Mouse (Mus musculus): Measurements from ENCODE around the gene Cct6b. TPM values are rescaled to one million over a fixed set of nuclear protein-coding genes. Genes with fewer than 3 reads are reported as not detected.
A peak's percentile ranks its signal among the peaks of the same experiment; 100 is the strongest.

The Cct6b gene
- polyA plus RNA-seq (2016; fragmentation: Nextera tagmentation; extraction: Ambion mirVana), result 0.16 and 0.23 TPM in 2 replicates

DNA sequence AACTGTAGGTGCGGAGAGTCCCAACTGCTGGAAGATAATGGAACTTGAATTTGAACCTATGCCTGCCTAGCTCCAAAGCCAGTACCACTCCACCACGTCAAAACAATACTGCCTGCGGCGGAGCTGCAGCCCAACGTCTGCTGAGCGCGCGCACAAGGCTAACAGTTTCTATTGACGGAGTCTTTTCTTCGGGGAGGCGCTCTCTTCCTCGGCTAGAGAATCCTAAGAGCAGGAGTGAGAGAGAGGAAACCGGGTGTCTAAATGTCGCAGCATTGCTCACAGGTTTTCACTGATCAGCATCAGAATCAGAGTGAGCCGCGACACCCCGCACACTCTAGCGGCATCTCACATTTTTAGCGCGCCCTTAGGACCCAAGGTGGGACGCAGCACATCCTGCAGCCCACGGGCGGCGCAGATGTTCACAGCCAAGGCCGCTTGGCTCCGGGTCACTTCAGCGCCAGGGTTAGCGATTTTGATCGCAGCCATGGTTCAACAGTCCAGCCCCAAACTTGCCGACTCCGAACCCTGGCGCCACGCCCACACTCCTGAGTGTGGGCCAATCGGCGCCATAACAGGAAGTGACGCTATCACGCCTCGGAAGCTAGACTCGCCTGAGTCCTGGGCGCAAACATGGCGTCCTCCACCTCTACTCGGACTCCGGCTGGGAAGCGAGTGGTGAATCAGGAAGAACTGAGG lies at the start of gene Cct6b, which contains the start of gene Zfp830:
Gene Cct6b, minus strand, starts transcription at position 580 of the 696 bp plus-strand sequence.
Gene Zfp830, plus strand, starts transcription at position 604 of the 696 bp plus-strand sequence.
- Histone ChIP-seq H3K9me3 (replicated peaks) (no peaks in the 10 kb centered on the region), H3K27me3 (ENCODE audit: low read depth, poor library complexity, severe bottlenecking) (no peaks in the 10 kb centered on the region), H3K36me3 (peaks cover 22% of the 10 kb centered on the region), H3K4me1 (peaks cover 23% of the 10 kb centered on the region), H3K4me3 (peak within 1 kb of the TSS; percentile 96), H3K27ac (peak within 1 kb of the TSS; percentile 93)
- WGBS, result under 1% methylated on average over 44 of the region's 44 CpGs
- DNase-seq (ENCODE audit: low spot score), result peak; percentile 92

DNA sequence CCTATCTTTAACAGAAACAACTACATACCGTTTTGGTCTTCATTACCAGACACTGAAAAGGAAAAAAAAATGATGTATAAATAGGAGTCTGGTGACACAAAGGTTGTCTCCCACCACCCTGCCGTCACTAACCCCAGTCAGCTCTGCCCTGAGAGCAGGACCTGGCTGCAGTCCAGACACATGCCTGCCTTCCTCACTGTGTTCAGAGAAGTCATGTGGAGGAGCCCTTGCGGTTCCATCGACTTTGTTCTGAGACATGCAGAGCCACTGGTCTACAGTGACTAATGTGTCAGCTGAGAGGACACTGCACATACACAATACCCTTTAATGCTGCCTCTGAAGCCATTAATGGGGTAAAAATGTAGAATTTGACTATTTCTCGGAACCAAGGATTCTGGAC lies 44.4 kb upstream of the Cct6b start:
- H3K4me3 ChIP-seq, result no peak overlapping the region
- no peak for DNase-seq (ENCODE audit: low spot score)

DNA sequence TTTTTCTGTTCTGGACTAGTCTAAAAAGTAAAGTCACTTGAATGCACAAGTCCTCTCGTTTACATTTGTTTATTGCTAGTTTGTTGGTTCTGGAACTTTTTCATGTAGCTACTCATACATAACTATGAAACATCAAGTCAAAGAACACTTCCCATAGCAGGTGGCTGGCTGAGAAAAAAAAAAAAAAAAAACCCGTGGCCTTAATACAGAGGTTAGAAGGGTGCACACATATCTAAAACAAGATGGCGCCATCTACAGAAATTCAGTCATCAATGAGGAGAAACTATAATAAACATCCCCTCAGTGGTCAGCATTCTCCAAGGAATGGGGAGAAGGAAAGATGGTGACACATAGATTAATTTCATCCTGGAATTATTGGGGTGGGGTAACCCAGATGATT lies 43.2 kb upstream of the Cct6b start:
- H3K4me3 ChIP-seq, result no peak overlapping the region
- 0 out of 2 replicates have a peak, but pooled peaks cover 3% of the 10 kb centered on the region for H3K4me1 ChIP-seq
- H3K9me3 ChIP-seq (replicated peaks), result no peaks in the 10 kb centered on the region
- no peak overlapping the region for H3K27ac ChIP-seq
- 89% methylated on average over 3 of the region's 3 CpGs for WGBS
- H3K36me3 ChIP-seq, result peaks cover 22% of the 10 kb centered on the region
- no peak for DNase-seq (ENCODE audit: low spot score)
- H3K27me3 ChIP-seq (ENCODE audit: low read depth, poor library complexity, severe bottlenecking), result no peaks in the 10 kb centered on the region

More for the DNA sequence above, 44.4 kb upstream of the Cct6b start:
- Histone ChIP-seq H3K27me3 (ENCODE audit: low read depth, poor library complexity, severe bottlenecking) (no peaks in the 10 kb centered on the region), H3K9me3 (replicated peaks) (no peaks in the 10 kb centered on the region), H3K36me3 (peaks cover 11% of the 10 kb centered on the region), H3K4me1 (peaks cover 8% of the 10 kb centered on the region; the same call in 1 of the 2 replicates), H3K27ac (no peak overlapping the region)
- WGBS, result 84% methylated on average over 5 of the region's 5 CpGs

DNA sequence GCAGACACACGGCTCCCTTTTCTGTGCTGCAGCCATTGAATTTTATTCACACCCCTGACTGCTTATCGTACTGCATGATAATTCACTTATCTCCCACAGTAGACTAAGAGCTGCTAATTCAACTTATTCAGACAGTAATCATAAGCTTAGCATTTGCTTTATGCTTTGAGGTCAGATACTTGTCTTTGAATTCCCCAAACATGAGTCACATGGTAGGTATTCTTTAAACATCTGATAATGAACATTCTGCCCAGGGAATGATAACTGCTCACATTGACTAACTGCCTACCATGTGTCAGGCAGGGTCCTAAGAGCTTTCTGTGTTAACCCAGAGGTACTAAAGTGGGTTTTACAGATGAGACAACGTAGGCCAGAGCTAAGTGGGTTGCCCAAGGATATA lies 42.5 kb upstream of the Cct6b start:
- WGBS, result 88% methylated on average over 3 of the region's 3 CpGs
- H3K27ac ChIP-seq, result no peak overlapping the region
- H3K9me3 ChIP-seq (replicated peaks), result no peaks in the 10 kb centered on the region
- no peaks in the 10 kb centered on the region for H3K27me3 ChIP-seq (ENCODE audit: low read depth, poor library complexity, severe bottlenecking)
- H3K36me3 ChIP-seq, result peaks cover 30% of the 10 kb centered on the region
- DNase-seq (ENCODE audit: low spot score), result no peak
- no peak overlapping the region for H3K4me3 ChIP-seq
- no peaks in the 10 kb centered on the region for H3K4me1 ChIP-seq

DNA sequence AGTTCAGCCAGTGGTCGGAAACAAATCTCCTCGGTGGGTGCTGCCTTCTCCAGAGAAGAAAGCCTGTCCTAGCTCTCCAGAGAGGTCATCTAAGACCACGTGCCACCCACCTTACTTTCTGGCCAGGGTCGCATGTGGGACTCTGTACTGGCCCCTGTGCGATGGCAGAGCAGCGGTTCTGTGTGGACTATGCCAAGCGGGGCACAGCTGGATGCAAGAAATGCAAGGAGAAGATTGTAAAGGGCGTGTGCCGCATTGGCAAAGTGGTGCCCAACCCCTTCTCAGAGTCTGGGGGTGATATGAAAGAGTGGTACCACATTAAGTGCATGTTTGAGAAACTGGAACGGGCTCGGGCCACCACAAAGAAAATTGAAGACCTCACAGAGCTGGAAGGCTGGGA lies 19.3 kb upstream of the Cct6b start:
- H3K4me3 ChIP-seq, result no peak overlapping the region
- no peaks in the 10 kb centered on the region for H3K27me3 ChIP-seq (ENCODE audit: low read depth, poor library complexity, severe bottlenecking)
- no peak overlapping the region for H3K27ac ChIP-seq
- H3K9me3 ChIP-seq (replicated peaks), result no peaks in the 10 kb centered on the region
- WGBS, result 95% methylated on average over 11 of the region's 11 CpGs
- peaks cover 21% of the 10 kb centered on the region for H3K4me1 ChIP-seq
- H3K36me3 ChIP-seq, result peaks cover 53% of the 10 kb centered on the region
- no peak for DNase-seq (ENCODE audit: low spot score)

DNA sequence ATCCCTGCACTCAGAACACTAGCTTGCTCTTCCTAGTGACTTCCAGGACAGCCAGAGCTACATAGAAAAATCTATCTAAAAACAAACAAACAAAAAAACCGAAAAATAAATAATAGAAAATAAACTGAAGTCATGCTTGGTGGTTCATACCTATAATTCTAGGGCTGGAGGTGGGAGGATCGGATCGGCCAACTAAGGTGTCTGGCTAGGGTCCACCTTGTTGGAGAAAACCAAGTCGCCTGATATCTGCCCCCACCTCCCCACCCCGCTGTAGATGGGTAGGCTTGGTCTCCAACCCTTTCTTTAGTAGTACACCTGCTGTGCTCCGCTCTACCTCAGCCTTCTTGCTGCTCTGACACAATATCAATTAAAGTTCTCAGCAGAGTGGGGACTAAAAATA lies 18.1 kb upstream of the Cct6b start:
- peak overlapping the region; percentile 99; the same call in 1 of the 2 replicates for H3K27ac ChIP-seq
- 56% methylated on average over 6 of the region's 6 CpGs for WGBS
- no peak for DNase-seq (ENCODE audit: low spot score)
- H3K4me1 ChIP-seq, result peaks cover 21% of the 10 kb centered on the region
- no peaks in the 10 kb centered on the region for H3K27me3 ChIP-seq (ENCODE audit: low read depth, poor library complexity, severe bottlenecking)
- H3K4me3 ChIP-seq, result peak overlapping the region; percentile 96
- no peaks in the 10 kb centered on the region for H3K9me3 ChIP-seq (replicated peaks)
- H3K36me3 ChIP-seq, result peaks cover 41% of the 10 kb centered on the region

DNA sequence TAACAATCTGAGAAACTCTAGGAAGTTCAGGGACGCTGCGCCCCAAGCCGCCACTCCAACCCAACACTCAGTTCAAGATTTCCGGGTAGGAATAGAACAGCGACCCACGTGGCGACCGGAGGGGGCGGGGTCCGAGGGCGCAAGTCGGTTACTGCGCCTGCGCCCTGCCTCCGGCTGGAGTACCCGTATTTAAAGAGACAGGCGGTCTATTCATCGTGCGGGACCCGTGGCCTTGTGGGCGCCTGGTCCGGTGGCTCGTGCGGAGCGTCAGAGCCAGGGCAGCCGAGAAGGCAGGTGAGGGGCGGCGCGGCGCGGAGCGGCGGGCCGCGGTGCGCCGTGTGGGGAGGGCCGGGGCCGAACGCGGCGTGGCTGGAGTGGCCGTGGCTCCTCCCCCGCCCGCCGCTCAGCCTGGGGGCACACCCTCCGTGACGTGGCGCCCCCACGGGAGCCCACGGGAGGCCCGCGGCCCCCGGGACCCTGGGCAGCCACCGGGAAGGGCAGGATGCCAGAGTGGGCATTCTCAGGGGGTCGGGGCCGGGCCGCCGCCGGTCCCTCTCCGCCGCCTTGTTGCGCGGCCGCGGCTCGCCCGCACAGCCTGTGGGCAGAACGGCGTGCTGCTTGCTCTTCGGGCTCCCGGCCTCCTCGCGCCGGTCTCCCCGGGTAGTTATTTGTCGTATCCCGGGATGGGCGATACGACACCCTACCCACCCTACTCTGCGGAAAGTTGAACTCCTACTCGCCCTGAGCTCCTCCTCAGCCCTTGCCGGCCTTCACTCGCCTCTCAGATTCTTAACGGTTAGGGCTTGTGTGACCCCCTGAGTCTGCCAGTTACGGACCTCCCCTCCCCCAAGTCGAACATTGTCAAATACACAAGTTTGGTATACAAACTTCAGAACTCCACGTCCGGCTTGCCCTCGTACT lies 17.1 kb upstream of the Cct6b start, which contains the start of gene Lig3:
Gene Lig3, plus strand, starts transcription at position 126 of the 921 bp plus-strand sequence.
- peak; percentile 95 for DNase-seq (ENCODE audit: low spot score)
- Histone ChIP-seq H3K27me3 (ENCODE audit: low read depth, poor library complexity, severe bottlenecking) (no peaks in the 10 kb centered on the region), H3K36me3 (peaks cover 34% of the 10 kb centered on the region), H3K9me3 (replicated peaks) (no peaks in the 10 kb centered on the region), H3K4me3 (peak within 1 kb of the TSS; percentile 96), H3K4me1 (peaks cover 21% of the 10 kb centered on the region), H3K27ac (peak within 1 kb of the TSS; percentile 99)
- WGBS, result under 1% methylated on average over 81 of the region's 90 CpGs

DNA sequence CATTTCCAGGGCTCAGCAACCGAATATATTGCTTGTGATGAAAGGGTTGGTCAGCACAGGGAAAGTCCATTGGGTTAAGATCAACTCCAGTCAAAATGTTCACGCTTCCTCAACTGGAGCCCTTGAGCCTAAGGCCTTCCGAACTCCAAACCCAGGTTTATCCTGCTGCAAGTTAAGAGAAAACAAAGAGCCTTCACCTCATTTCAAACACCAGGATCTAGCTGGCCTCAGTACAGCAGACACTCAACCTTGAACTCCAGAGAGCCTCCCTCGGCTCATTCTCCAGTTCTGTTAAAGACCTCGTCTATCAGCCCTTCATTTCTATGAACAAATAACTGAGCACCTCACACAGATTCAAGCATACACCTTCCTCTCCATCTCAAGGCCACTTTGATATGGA lies 16.0 kb upstream of the Cct6b start:
- DNase-seq (ENCODE audit: low spot score), result no peak
- WGBS, result 69% methylated on average over 5 of the region's 5 CpGs
- Histone ChIP-seq H3K36me3 (peaks cover 23% of the 10 kb centered on the region), H3K27ac (peak overlapping the region; percentile 99), H3K4me1 (peaks cover 21% of the 10 kb centered on the region), H3K9me3 (replicated peaks) (no peaks in the 10 kb centered on the region), H3K27me3 (ENCODE audit: low read depth, poor library complexity, severe bottlenecking) (no peaks in the 10 kb centered on the region), H3K4me3 (peak overlapping the region; percentile 96)

DNA sequence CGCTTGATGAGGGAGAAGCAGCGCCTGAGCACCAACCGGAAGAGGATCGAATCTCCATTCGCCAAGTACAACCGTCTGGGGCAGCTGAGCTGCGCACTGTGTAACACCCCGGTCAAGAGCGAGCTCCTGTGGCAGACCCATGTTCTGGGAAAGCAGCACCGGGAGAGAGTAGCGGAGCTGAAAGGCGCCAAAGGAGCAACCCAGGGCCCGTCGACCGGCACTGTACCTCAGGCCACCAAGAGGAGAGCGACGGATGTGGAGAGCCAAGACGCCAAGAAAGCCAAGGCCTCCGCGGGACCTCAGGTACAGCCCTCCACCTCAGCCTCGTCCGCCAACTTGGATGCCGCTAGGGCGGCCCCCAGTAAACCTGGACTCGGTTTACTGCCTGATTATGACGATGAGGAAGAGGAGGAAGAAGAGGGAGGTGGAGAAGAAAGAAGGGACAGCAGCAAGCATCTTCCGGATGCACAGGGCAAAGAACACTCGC lies 360 bp upstream of the Cct6b start:
- Histone ChIP-seq H3K27ac (peak overlapping the region; percentile 93), H3K9me3 (replicated peaks) (no peaks in the 10 kb centered on the region), H3K27me3 (ENCODE audit: low read depth, poor library complexity, severe bottlenecking) (no peaks in the 10 kb centered on the region), H3K4me1 (peaks cover 23% of the 10 kb centered on the region), H3K4me3 (peak overlapping the region; percentile 96), H3K36me3 (peaks cover 28% of the 10 kb centered on the region)
- no peak for DNase-seq (ENCODE audit: low spot score)
- under 1% methylated on average over 28 of the region's 28 CpGs for WGBS

DNA sequence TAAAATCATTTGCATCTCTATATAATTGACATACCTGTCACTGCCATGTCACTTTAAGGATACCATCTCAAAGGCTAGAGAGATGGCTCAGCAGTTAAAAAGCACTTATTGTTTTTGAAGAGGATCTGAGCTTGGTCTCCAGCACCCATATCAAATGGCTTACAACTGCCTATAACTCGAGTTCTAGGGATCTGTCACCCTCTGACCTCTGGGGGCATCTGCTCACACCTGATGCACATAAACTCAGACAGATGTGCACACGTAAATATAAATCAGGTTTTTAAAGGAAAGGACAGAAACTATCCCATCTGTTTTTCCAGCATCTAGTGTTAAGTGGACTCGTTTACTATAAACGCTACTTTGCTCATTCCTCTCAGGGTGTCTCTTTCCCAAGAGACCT lies 860 bp downstream of the Cct6b start:
- H3K4me1 ChIP-seq, result peaks cover 23% of the 10 kb centered on the region
- DNase-seq (ENCODE audit: low spot score), result no peak
- peak overlapping the region; percentile 96 for H3K4me3 ChIP-seq
- H3K9me3 ChIP-seq (replicated peaks), result no peaks in the 10 kb centered on the region
- 14% methylated on average over 4 of the region's 4 CpGs for WGBS
- H3K36me3 ChIP-seq, result peaks cover 15% of the 10 kb centered on the region
- peak overlapping the region; percentile 93; the same call in 1 of the 2 replicates for H3K27ac ChIP-seq
- no peaks in the 10 kb centered on the region for H3K27me3 ChIP-seq (ENCODE audit: low read depth, poor library complexity, severe bottlenecking)

DNA sequence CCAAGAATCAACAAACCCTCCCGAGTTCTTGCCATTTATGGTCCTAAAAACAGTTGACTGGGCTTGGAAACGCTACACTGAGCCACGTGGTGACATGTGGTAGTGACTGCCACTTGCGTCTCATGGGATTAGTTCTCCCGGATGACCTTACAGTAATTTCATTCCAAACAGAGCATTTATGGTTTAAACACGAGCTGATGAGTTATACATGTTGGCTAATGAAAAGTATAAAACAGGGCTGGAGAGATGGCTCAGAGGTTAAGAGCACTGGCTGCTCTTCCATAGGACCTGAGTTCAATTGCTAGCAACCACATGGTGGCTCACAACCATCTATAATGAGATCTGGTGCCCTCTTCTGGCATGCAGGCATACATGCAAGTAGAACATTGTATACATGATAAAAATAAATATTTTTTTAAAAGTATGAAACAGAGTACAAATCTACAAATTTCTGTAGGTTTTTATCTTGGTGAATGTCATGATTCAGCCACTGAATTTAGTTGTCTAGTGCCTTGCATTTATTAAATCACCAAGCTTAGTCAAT lies 1.8 kb downstream of the Cct6b start:
- H3K36me3 ChIP-seq, result peaks cover 13% of the 10 kb centered on the region; the same call in 1 of the 2 replicates
- DNase-seq (ENCODE audit: low spot score), result no peak
- H3K4me1 ChIP-seq, result peaks cover 23% of the 10 kb centered on the region
- H3K27me3 ChIP-seq (ENCODE audit: low read depth, poor library complexity, severe bottlenecking), result no peaks in the 10 kb centered on the region
- no peak overlapping the region for H3K27ac ChIP-seq
- no peak overlapping the region for H3K4me3 ChIP-seq
- WGBS, result 86% methylated on average over 6 of the region's 6 CpGs
- H3K9me3 ChIP-seq (replicated peaks), result no peaks in the 10 kb centered on the region

DNA sequence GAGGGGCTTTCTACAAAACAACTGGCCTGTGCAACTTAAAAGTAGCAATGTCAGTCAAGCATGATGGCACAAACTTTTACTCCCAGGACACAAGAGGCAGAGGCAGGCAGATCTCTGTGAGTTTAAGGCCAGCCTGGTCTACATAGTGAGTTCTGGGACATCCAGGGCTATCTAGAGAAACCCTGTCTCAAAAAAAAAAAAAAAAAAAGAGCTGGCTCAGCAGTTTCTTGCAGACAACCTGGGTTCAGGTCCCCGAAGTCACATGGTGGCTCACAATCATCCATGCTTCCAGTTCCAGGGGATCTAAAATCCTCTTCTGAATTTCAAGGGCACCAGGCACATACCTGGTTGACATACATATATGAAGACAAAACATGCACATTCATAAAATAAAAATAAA lies 8.2 kb downstream of the Cct6b start:
- Histone ChIP-seq H3K9me3 (replicated peaks) (no peaks in the 10 kb centered on the region), H3K36me3 (no peaks in the 10 kb centered on the region), H3K27me3 (ENCODE audit: low read depth, poor library complexity, severe bottlenecking) (no peaks in the 10 kb centered on the region), H3K4me3 (no peak overlapping the region), H3K4me1 (no peaks in the 10 kb centered on the region), H3K27ac (no peak overlapping the region)
- DNase-seq (ENCODE audit: low spot score), result no peak
- WGBS, result 81% methylated on average over 1 of the region's 1 CpGs

Measured in limb, embryonic 10.5 days (tissue).